Mouse (Mus musculus) cerebellum, adult 2 months (tissue): ENCODE measurements around the gene Spsb3. TPM values are rescaled to one million over a fixed set of nuclear protein-coding genes. Genes with fewer than 3 reads are reported as not detected.

Experiments
- DNase-seq, 2 experiments: peaks; one replicate each; pipeline ENCODE4 v3.0.0; 2021
- H3K27ac ChIP-seq: fragments of 200-500 bp; 2 replicates; pipeline ENCODE4 v1.5.1; 2012; ENCODE audit warnings: low read length, control low read depth, inconsistent platforms; ENCODE audit not compliant: insufficient read depth
- H3K27me3 ChIP-seq: fragments of 200-500 bp; 2 replicates; pipeline ENCODE4 v1.6.1; 2012; ENCODE audit warnings: inconsistent platforms, mild to moderate bottlenecking, low read length, moderate library complexity; ENCODE audit not compliant: control insufficient read depth, insufficient read depth
- H3K4me1 ChIP-seq: fragments of 200-500 bp; 2 replicates; pipeline ENCODE4 v1.6.1; 2011; ENCODE audit warnings: low read length; ENCODE audit not compliant: control insufficient read depth, insufficient read depth
- H3K4me3 ChIP-seq: fragments of 200-500 bp; replicated peaks from 2 replicates; pipeline ENCODE3; 2011; ENCODE audit warnings: mild to moderate bottlenecking, low read depth, low read length, control low read depth; ENCODE audit not compliant: insufficient read depth
- CTCF ChIP-seq: fragments of 200-500 bp; IDR thresholded peaks from 2 replicates; pipeline ENCODE4 v1.5.1; 2011; ENCODE audit warnings: low read depth, mild to moderate bottlenecking, control low read depth, low read length, moderate library complexity, borderline replicate concordance; ENCODE audit not compliant: insufficient read depth
- POLR2A ChIP-seq: fragments of 200-500 bp; IDR thresholded peaks from 2 replicates; pipeline ENCODE4 v1.6.1; 2011; ENCODE audit warnings: low read length, control low read depth, borderline replicate concordance; ENCODE audit not compliant: insufficient read depth
- WGBS: fragments of 180-500 bp; shearing (Covaris S2); methylation state at CpG from one replicate; pipeline ENCODE4 v1.1.7; 2018; 5-methylcytosine and 5-hydroxymethylcytosine counted together
- polyA plus RNA-seq: library from polyadenylated mRNA; depleted of rRNA; stranded (reverse); fragments of >200 nt; gene quantifications from 2 replicates; pipeline ENCODE4 v1.2.3, GENCODE M21; 2012

Spsb3 gene
- polyA plus RNA-seq, 1 experiment: 124 TPM

GRCm38 (mm10) chr17:24849733-24850064, 36.7 kb upstream of the Spsb3 start:
- H3K4me1 ChIP-seq: no peaks in the 10 kb centered on the region
- no peak for DNase-seq
- H3K4me3 ChIP-seq: peak overlapping the region; percentile 69
- peak overlapping the region; percentile 92 for H3K27ac ChIP-seq
- WGBS: under 1% methylated on average over 21 of the region's 21 CpGs
- TF ChIP-seq POLR2A (no peak), CTCF (peak; percentile 23; the same call in 1 of the 2 replicates)
- no peaks in the 10 kb centered on the region for H3K27me3 ChIP-seq

GRCm38 (mm10) chr17:24850065-24850772, 36.2 kb upstream of the Spsb3 start, which contains the start of gene Fahd1:
Gene Fahd1 (minus strand): TSS chr17:24850364.
- Histone ChIP-seq H3K27me3 (no peaks in the 10 kb centered on the region), H3K4me3 (peak within 1 kb of the TSS; percentile 69), H3K4me1 (no peaks in the 10 kb centered on the region), H3K27ac (peak within 1 kb of the TSS; percentile 92)
- DNase-seq: peak; percentile 97 to 99
- WGBS: under 1% methylated on average over 58 of the region's 58 CpGs
- peak; percentile 78 for TF ChIP-seq POLR2A
- no peak for TF ChIP-seq CTCF

GRCm38 (mm10) chr17:24850773-24851127, 35.7 kb upstream of the Spsb3 start:
- Histone ChIP-seq H3K27ac (peak overlapping the region; percentile 38), H3K4me1 (no peaks in the 10 kb centered on the region), H3K27me3 (no peaks in the 10 kb centered on the region), H3K4me3 (peak overlapping the region; percentile 69)
- WGBS: under 1% methylated on average over 20 of the region's 20 CpGs
- no peak for DNase-seq
- TF ChIP-seq POLR2A (no peak), CTCF (no peak)

- TF ChIP-seq POLR2A (no peak), CTCF (no peak)
- H3K4me1 ChIP-seq: no peaks in the 10 kb centered on the region
- no peak overlapping the region for H3K27ac ChIP-seq
- WGBS: 65% methylated on average over 10 of the region's 10 CpGs
- H3K27me3 ChIP-seq: no peaks in the 10 kb centered on the region
- peak overlapping the region; percentile 69 for H3K4me3 ChIP-seq
- DNase-seq: no peak
These were observed 34.9 kb upstream of the Spsb3 start for GRCm38 (mm10) chr17:24851381-24852125.

GRCm38 (mm10) chr17:24855838-24856464, 30.5 kb upstream of the Spsb3 start:
- peaks cover 7% of the 10 kb centered on the region for H3K4me1 ChIP-seq
- no peak overlapping the region for H3K4me3 ChIP-seq
- TF ChIP-seq CTCF (no peak), POLR2A (no peak)
- H3K27ac ChIP-seq: no peak overlapping the region
- no peak for DNase-seq
- no peaks in the 10 kb centered on the region for H3K27me3 ChIP-seq
- WGBS: 77% methylated on average over 3 of the region's 3 CpGs

- 91% methylated on average over 13 of the region's 13 CpGs for WGBS
- DNase-seq: no peak
- no peak overlapping the region for H3K27ac ChIP-seq
- H3K27me3 ChIP-seq: no peaks in the 10 kb centered on the region
- H3K4me1 ChIP-seq: peaks cover 7% of the 10 kb centered on the region
- H3K4me3 ChIP-seq: no peak overlapping the region
- TF ChIP-seq CTCF: no peak
- TF ChIP-seq POLR2A: no peak
These were observed 29.9 kb upstream of the Spsb3 start for GRCm38 (mm10) chr17:24856589-24856988.

- no peaks in the 10 kb centered on the region for H3K27me3 ChIP-seq
- no peak overlapping the region for H3K27ac ChIP-seq
- TF ChIP-seq POLR2A (no peak), CTCF (no peak)
- WGBS: 83% methylated on average over 8 of the region's 8 CpGs
- DNase-seq: no peak
- peaks cover 7% of the 10 kb centered on the region for H3K4me1 ChIP-seq
- no peak overlapping the region for H3K4me3 ChIP-seq
These were observed 28.5 kb upstream of the Spsb3 start for GRCm38 (mm10) chr17:24857831-24858470.
